Mouse (Mus musculus): ENCODE data around the gene Grrp1.

The Grrp1 gene

DNA sequence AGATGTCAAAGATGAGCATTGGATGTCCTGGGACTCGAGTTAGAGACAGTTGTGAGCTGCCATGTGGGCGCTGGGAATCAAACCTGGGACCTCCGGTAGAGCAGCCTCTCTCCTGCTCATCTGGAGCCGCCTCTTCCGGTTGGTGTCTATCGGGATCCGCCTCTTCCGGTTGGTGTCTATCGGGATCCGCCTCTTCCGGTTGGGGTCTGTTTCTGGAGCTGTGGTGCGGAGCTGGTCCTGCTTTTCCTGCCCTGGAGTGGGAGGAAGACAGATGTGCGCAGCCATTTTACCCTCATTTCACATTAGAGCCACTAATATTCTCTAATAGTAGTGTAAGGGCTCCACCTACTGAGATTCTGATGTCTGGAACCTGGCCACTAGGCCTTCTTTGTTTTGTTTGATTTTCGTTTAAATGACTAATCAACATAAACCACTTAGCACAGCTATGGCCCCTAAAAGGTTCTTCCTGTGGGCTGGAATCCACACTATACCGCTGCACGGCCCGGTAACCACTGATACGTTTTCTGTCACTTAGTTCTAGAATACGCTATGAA lies 14.3 kb upstream of the Grrp1 start:
- DNase-seq: no peak

DNA sequence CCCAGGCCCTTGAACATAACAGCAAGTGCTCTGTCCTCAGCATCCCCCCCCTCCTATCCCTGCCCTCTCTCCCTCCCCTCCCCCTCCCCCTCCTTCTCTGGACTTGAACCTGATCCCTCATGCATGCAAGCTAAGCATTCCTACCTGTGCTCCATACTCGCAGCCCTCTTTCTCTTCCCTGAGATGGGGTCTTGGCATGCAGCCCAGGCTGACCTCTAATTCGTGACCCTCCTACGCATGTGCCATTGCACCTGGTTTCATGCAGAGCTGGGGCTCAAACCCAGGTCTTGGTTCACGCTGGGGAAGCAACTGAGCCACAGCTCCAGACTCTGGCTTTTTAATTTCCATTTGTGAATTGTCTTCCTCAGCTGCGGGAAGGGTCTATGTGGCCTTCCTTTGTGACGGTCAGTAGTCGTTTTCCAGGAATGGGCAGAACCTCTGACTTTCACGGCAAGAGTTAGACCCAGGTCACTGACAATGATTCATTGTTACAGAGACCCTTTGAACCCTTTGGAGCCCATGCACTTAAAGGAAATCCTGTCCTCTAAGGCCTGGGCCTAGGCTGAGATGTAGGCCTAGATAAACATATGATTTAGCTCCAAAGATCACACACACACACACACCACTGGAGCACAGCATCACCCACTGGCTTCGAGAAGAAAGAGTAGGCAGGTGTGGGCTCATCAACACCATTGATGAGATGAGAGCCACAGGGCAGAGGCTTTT lies 12.1 kb upstream of the Grrp1 start:
- DNase-seq: no peak

DNA sequence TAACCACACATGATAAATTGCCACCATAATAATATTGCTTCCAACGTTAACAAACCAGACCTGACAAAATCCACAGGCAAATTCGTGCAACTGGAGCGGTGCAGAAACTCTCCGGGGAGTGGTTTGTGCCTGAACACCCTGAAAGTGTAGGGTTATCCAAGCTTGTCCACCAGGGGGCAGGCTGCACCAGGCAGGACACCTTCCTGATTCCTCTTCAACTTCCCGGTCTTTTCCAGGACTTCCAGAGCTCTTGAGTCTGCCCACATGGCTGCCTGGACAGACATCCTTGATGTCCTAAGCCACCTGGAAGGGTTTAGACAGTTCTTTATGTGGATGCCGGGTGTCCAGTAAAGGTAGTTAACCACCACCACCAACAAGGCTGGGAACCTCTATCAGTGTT lies 9.3 kb upstream of the Grrp1 start:
- DNase-seq: peak; percentile 50 to 81

DNA sequence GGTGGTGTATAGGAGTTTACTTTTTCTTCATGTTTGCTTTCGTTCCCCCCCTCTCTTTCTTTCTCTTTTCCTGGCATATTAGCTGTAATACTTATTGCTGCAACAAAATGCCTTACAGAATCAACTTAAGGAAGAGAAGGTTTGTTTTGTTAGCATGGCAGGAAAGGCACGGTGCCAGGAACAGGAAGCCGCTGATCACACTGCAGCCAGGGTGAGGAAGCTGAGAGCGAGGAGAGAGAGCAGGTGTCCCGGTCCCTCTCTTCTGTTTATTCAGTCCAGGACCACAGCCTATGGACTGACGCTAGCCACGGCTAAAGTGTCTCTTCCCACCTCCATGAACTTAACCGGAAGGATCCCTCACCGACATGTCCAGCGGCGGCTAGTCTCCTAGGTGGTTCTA lies 4.4 kb upstream of the Grrp1 start:
- no peak for DNase-seq

DNA sequence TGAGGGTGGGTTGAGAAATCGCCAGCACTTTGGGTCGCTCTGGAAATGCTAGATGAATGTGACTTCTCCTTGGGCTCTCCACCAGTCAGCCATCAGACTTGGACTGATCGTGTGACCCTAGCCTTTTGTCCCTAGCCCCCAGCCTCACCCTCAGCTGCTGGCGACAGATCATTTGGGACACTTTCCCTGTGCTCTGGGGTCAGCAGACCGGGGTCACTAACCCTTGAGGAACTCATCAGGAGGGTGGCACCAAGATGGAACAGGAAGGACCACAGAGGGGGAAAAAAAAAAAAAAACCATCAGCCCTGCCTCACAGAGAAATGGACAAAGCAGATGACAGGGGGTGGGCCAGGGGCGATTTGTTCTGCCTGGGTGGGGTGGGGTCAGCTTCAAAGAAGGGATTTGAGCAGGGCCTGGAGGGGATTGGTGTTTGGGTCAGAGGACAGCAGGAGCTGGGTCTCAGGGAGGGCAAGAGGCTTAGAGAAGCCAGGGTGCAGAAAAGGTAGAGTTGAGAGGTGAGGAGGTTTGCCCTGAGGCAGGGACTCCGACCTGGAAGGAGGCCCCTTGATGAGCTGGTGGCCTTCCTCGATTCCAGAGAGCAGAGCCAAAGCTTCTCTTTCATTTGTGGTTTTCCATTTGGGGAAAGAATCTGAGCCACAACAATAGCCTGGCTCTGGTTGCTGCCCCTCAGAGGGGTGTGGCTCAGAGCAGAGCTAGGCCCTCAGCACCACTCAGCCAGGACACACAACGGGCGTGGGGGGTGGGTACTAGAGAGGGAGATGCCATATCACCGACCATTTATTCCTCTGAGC lies 3.5 kb upstream of the Grrp1 start:
- no peak for DNase-seq

DNA sequence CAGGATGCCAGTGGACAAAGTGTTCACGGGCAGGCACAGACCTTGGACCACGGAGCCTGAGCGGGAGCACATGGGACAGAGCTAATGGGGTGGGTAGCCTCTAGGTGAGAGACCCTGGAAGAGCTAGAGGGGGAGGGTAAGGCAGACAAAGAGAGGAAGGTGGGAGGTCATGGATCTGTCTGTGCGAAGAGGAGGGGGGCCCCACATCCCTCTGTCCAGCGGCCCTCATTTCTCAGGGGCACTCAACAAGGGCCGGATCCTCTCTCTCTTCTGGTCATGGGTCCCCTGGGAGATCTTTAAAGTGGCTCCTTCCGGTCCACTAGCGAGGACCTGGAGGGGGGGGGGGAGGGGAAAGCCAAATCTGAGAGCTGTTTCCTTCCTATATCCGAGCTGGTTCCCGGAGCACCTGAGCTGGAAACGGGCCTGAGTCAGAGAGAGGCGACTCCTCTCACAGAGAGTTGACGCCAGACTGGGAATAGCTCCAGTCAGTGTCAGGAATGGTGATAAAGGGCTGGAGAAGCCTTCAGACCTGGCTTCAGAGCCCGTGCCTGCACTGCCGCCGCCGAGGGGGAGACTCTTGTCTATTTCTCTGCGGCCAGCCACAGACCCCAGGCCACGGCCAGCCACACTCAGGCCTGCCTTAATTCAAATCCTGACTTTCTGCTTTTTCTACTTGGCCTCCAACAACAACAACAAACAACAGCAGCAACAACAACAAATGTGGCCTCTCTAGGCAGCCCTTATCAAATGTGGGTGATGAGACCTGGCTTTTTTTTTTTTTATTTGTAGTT lies 2.7 kb upstream of the Grrp1 start:
- peak in 1 of 2 experiments; percentile 46 for DNase-seq

DNA sequence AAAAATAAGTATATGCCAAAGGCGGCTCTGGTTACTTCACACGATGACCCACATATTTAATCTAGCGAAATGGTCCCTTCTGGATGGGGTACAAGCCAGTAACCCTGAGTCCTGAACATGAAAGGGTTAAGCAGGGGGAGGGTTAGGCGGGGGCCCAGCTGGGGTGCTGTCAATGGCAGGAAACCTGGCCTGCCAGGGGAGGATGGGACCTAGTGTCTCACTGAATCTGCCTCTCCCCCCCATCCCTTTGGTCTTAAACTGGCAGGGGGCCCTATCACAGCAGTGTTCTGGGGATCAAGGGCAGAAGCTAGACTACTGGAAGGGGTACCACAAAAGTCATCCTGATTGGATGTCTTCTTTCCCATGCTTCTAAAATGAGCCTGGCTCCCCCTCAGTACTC lies 1.9 kb upstream of the Grrp1 start:
- DNase-seq: no peak

DNA sequence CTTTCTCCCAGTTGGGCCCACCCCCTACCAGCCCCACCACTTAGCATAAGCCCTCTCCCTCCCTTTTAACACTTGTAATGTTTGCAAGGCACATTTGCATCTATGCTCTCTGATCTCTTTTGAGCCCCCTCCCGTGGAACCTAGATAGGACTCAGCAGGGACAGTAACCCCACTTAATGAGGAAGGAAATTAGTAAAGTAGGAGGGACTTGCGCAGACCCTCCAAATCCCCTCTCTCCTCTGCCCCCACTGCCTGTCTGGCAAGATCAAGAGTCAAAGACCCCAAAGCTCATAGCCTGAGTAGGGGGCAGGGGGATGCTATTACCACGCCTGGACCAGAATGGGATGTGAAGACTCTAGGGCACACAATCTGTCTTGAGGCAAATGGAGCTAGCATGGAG lies 929 bp upstream of the Grrp1 start:
- DNase-seq: no peak

DNA sequence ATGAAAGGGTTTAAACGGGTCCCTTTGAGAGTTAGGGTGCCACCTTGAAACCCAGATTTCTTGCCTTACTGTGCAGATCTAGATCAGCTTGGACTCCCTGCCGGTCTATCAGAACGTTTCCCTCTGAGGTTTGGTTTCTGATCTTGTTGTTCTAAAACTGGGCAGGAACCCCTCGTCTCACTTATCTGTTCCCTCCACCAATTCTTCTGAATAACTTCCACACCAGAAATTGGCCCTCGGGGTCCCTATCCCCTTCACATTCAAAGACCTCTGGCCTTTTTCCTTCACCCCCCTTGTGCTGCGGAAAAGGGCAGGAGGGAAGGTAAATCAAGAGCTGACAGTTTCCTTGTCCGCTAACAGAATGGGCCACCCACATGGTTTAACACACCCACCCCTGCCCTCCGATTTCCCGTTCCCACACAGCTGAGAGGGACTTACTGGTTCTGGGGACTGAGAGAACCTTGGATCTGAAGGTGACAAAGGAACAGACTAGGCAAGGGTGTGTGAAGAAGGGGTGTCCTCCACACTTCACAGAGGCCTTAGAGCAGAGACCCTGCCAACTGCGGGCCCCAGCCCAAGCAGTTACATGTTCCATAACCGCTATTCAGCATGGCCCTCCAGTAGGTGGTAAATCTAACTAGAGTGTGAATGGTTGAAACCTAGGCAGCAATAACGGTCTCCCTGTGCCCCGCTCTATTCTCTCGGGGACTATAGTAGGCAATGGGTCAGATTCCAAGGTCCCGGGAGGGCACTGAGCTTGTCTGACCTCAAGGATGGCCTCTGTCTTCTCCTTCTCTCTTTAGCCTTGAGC lies 790 bp downstream of the Grrp1 start:
- DNase-seq: peak; percentile 36 to 38

DNA sequence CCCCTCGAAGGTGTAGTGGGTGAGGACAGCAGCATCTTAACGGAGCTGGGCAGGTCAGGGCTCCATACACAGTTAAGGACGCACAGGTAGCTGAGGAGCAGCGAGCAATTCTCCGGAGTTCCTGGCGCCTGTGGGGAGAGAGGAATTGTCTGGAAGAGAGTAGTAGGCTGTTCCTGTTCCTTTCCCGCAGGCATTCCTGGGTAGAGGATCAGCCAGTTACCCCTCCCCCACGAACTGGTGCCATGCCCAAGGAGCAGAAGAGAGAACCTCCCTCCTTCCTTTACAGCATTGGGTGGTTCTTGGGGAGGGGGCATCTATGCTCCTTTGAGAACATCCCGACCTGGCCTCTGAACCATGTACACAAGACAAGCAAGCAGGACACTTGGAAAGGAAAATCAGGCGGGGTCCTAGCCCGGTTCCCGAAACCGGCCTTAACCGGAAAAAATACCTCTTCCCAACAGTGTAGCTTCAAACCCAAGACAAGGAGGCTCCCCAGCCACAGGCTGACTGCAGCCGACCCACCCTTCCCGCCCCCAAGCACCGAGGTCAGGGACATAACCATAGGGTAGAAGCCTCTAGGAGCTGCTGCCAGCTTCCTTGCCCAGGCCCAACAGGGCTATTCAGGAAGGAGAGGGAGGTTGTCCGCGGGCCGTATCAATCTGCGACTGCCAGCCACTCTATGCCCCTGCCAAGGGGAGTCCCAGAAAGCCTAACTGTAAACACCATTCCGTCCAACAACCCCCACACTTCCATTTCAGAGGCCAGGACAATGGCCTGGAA lies 1.6 kb downstream of the Grrp1 start:
- no peak for DNase-seq

DNA sequence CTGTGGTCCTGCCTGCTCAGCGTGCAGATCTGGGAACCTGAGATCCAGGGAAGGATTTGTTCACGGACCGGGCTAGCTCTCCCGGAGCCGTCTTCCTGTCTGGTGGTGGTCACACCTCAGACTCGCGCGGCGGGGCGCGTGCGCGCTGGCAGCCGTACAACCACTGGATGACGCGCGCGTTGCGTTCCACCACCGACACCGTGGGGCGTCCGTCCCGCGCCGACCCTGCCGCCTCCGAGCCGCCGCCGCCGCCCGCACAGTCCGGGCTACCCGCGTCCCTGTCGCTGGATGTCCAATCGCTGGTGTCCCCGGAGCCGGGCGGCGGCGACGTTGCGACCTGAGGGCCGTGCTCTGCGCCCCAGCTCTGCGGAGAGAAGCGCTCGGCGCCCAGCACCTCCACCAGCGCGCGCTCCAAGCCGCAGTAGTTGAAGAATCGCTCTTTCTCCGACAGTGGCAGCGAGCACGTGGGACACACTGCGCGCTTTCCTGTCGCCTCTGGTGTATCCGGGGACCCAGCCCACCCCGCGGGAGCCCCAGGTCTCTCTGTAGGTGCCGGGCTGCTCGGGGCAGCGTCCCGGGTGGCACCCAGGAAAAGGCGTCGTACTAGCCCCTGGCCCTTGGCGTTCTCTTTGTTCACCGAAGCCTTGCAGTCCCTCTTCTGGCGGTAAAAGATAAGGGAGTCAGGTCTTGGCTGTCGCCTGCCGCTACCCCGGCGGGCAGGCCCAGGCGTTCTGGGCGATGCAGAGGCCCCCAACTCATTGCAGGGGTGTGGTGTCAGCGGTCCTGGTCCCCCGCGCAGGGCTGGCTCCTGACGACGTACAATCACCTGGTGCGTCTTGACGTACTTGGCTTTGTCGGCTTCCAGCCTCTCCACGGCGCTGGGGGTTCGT lies 2.4 kb downstream of the Grrp1 start:
- DNase-seq: no peak

DNA sequence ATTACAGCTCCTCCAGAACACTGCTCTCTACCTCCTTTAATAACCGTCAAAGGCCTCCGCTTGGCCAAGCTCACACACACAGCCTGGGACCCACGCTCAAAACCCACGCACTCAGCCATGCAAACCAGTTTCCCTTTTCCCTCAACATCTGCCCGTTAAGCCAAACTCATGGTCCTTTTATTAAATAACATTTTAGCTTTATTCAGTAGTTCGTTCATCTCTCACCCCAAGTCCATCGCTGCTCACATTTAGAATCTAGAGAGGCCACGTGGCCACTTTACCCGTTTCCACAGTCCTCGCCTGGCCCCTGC lies 3.0 kb downstream of the Grrp1 start:
- no peak for DNase-seq

DNA sequence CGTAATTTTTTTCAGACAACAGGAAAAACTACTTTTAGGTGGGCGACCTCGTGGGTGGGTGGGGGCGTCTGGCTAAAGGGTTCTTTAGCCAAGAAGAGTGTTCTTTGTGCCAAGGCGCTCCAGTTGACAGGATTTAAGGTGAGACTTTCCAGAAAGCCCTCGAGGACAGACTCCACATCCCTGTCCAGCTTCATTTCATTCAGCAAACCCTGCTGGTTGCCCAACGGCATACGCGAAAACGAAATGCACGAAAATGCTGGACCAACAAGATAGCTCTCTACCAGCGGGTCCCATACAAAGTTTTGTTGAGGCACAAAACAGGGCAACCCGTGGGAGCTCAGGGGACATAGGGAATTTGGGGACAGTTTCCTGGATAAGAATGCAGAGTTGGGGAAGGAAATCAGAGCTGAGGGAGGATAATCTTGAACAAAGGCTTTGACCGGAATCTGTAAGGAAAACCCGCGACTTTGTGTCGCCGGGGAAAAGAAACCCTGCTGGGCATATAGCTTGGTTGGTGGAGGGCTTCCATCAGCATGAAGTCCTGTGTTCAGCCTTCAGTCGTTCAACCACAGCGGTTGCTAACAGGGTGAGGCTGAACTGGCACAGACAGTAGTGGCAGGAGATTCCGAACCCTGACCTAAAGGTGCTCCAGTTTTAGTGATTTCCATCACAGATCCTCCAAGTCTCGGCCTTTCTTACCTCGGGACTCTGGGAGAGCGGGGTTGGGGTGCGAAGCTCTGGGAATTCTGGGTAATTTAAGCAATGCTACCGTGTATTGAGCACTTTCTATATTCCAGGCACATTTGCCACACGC lies 3.6 kb downstream of the Grrp1 start:
- no peak for DNase-seq

DNA sequence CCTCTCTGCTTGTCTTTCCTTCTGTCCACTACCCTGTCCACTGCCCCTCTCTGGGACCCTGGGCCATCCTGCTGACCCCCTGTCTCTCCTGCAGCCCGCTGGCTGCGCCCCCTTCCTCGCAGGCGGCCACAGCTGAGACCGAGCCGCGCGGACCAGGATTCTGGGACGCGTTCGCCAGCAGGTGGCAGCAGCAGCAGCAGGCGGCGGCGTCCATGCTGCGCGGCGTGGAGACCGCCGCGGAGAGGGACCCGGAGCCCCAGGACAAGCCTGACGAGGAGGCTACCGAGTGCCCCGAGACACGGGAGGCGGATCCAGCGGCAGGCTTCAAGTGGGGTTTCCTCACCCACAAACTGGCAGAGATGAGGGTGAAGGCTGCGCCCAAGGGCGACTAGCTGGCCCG lies 4.3 kb downstream of the Grrp1 start:
- peak in 1 of 2 experiments; percentile 67 for DNase-seq

DNA sequence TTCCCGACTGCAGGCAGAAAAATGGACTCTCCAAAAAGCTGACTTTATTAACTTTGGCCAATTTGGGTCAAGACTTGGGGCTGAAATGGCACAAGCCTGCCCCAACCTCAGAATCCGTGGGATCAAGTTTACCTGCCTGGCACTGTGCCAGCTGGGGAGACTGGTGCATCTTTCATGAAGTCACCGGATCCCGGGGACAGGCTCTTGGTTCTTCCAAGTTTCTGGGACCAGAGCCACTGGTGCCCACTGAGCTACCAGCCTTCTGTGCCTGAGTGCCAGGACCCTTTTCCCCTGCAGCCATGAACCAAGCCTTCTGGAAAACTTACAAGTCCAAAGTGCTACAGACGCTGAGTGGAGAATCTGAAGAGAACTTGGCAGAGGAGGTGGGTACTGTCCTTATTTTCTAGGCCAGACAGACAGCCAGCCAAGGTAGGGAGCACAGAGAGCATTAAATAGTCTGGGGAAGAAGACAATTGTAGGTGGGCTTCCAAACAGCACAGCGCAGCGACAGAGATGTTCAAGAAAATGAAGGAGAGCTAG lies 7.1 kb downstream of the Grrp1 start, which contains the start of gene Gm30191:
Gm30191 (plus strand) TSS at position 217 of the 540 bp plus-strand sequence.
- no peak for DNase-seq

DNA sequence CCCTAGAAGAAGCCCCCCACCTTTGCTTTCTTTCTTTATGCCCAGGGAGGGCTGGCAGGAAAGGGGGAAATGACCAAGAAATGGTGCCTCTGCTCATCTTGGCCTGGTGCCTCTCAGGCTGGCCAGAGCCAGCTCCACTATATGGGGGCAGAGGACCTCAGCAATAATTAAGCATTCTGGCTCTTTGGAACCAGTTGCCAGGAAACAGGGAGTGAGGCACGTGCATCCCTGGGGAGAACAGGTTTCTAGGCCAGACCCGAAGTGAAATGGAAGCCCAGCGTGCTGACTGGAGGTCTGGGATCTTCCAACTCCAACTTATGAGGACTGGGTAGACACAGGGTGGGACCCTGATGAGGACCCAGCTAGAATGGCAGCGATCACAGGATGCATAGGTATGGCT lies 7.7 kb downstream of the Grrp1 start:
- DNase-seq: peak in 1 of 2 experiments; percentile 33

DNA sequence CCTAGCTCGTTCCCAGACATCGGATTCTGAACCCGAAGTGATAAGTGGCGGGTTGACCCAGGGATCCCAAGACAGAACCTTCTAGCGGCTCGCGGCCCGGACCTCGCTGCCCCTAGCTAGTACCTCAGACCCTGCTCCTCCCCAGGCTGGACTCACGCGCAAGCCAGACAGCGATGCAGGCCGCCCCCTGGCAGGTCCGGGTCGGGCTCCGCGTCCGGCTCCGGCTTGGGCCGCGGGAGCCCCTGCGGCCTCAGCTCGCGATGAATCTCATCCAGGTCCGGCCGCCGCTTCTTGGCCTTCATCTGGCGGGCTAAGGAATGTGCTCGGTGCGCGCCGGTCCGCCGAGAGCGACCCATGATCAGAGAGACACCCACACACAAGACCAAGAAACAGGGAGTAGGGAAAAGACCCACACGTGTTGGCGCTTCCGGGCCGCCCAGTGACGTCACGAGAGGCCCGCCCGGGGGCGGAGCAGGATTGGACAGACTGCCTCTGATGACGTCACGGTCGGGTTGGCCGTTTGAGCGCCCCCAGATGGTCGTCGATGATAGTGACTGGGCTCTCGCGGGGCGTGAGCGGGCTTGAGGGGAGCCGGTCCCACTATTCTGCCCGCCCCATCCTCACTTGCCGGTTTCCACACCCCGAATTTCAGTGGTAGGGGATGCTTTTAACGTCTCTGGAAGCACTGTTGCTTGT lies 8.6 kb downstream of the Grrp1 start, which contains the start of gene Zfp593:
Zfp593 (minus strand) TSS at position 445 of the 696 bp plus-strand sequence.
- DNase-seq: peak; percentile 90 to 95

DNA sequence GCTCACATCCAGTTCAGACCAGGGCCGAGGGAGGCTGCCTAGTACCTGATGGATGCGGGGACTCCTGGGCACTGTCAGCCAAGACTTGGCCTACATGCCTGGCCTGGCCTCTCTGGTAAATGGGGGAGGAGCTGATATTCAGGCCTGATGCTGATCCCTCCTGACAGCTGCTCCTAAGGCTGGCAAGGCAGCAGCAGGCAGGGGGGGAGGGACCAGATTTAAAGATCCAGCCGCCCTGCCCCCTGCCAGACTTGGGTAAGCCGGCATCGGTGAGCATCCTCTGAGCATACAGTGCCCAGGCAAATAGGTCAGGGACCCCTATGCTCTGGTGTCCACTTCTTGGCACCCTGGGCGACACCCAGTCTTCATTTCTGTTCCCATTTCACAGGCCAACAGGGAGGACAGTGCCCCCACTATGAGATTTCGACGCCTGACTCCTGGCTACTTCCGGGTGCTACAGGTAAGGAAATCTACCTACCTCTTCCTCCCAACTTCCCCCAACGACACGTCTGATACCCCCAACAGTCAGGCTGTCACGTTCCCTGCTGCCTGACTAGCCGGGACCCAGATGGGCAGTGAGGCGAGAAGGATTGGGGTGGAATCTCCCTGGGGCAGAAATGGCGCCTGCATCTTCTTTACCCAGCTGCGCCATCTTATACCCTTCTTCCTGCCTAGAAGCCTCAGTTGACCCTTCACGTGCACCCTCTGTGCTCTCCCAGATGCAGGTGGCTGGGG lies 10.2 kb downstream of the Grrp1 start, which contains the start of gene E130218I03Rik:
E130218I03Rik (plus strand) TSS at position 147 of the 735 bp plus-strand sequence.
- no peak for DNase-seq

Measured in kidney, adult 8-10 months (tissue).